8 mouse cellular contexts compared by ENCODE assay signal in the genomic region with DNA sequence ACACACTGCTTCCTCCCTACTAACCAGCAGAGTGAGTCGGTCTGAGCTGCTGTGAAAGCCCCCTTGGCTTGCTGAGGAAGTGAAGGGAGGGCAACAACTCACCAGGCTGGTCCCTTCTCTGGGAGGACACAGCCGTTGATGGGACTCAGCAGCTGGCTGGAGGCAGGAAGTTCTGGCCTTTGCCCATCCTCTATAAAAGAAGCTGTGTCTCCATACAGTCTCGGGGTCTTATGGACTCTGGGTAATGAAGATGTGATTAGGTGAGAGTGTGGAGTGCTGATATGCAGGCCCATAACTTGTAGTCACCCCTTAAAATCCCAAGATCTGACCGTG. TPM values are rescaled to one million over a fixed set of nuclear protein-coding genes. Genes with fewer than 3 reads are reported as not detected.
A peak's percentile ranks its signal among the peaks of the same experiment; 100 is the strongest.
DNase-seq lines count a peak whose midpoint lies in the region; ATAC-seq lines count a peak whose summit lies in the region.

No protein-coding gene starts in this region.

- ATAC-seq in kidney, embryonic 14.5 days (ENCODE audit: low FRiP score, low TSS enrichment): no peak
- ATAC-seq in hindbrain, embryonic 14.5 days (ENCODE audit: low FRiP score): no peak
- no peak for ATAC-seq in midbrain, embryonic 14.5 days (ENCODE audit: low FRiP score, low TSS enrichment)
- no peak for ATAC-seq in megakaryocyte progenitor cell, adult 5-6 weeks (replicated peaks; ENCODE audit: poor library complexity)

- peak overlapping the region; percentile 93 for H3K9ac ChIP-seq in kidney, embryonic 14.5 days (ENCODE audit: low read depth, low read length)
- peak overlapping the region; percentile 93 for H3K9ac ChIP-seq in hindbrain, embryonic 14.5 days
- H3K9ac ChIP-seq in midbrain, embryonic 14.5 days (replicated peaks; ENCODE audit: low read length): peak overlapping the region; percentile 93

- peak overlapping the region; percentile 82 for H3K27ac ChIP-seq in kidney, embryonic 14.5 days (ENCODE audit: low read depth, low read length)
- peak overlapping the region; percentile 87 for H3K27ac ChIP-seq in brown adipose tissue, adult 24 weeks (replicated peaks; ENCODE audit: low read depth, low read length)
- H3K27ac ChIP-seq in hindbrain, embryonic 14.5 days: peak overlapping the region; percentile 88
- peak overlapping the region; percentile 89 for H3K27ac ChIP-seq in midbrain, embryonic 14.5 days (replicated peaks; ENCODE audit: low read depth, low read length)

- WGBS in kidney, embryonic 14.5 days: 26% methylated on average over 4 of the region's 4 CpGs
- WGBS in hindbrain, embryonic 14.5 days: 29% methylated on average over 4 of the region's 4 CpGs
- WGBS in midbrain, embryonic 14.5 days: 29% methylated on average over 4 of the region's 4 CpGs

- H3K4me3 ChIP-seq in kidney, embryonic 14.5 days (ENCODE audit: low read length): peak overlapping the region; percentile 89
- H3K4me3 ChIP-seq in brown adipose tissue, adult 24 weeks (ENCODE audit: insufficient read depth, low read depth, low read length): peak overlapping the region; percentile 94
- H3K4me3 ChIP-seq in hindbrain, embryonic 14.5 days (replicated peaks; ENCODE audit: low read length): peak overlapping the region; percentile 87
- peak overlapping the region; percentile 87 for H3K4me3 ChIP-seq in midbrain, embryonic 14.5 days (replicated peaks; ENCODE audit: low read depth, low read length)

- peaks cover 4% of the 10 kb centered on the region; the same call in 1 of the 2 replicates for H3K36me3 ChIP-seq in kidney, embryonic 14.5 days (ENCODE audit: control insufficient read depth, insufficient read depth, low read length)
- H3K36me3 ChIP-seq in hindbrain, embryonic 14.5 days (replicated peaks; ENCODE audit: control insufficient read depth, insufficient read depth): peaks cover 5% of the 10 kb centered on the region
- H3K36me3 ChIP-seq in midbrain, embryonic 14.5 days (ENCODE audit: control insufficient read depth, insufficient read depth, low read length): peaks cover 7% of the 10 kb centered on the region; the same call in 1 of the 2 replicates

- H3K4me1 ChIP-seq in kidney, embryonic 14.5 days (ENCODE audit: control insufficient read depth, insufficient read depth, low read length): peaks cover 57% of the 10 kb centered on the region
- H3K4me1 ChIP-seq in brown adipose tissue, adult 24 weeks (ENCODE audit: control insufficient read depth, insufficient read depth, insufficient read length, low read length): peaks cover 41% of the 10 kb centered on the region
- H3K4me1 ChIP-seq in hindbrain, embryonic 14.5 days (replicated peaks; ENCODE audit: control insufficient read depth, insufficient read depth, low read length): peaks cover 59% of the 10 kb centered on the region
- H3K4me1 ChIP-seq in midbrain, embryonic 14.5 days (ENCODE audit: control insufficient read depth, insufficient read depth, low read length): peaks cover 42% of the 10 kb centered on the region

- DNase-seq in kidney, postnatal 25 days: no peak
- no peak for DNase-seq in hindbrain, embryonic 14.5 days (ENCODE audit: low spot score)
- no peak for DNase-seq in midbrain, embryonic 14.5 days
- no peak for DNase-seq in gastrocnemius, postnatal 4 days (ENCODE audit: low spot score in 2 of 2)
- DNase-seq in layer of hippocampus, postnatal 14 days (ENCODE audit: low spot score in 2 of 2): no peak

- no peaks in the 10 kb centered on the region for H3K27me3 ChIP-seq in kidney, embryonic 14.5 days (ENCODE audit: control insufficient read depth, insufficient read depth, low read length)
- H3K27me3 ChIP-seq in hindbrain, embryonic 14.5 days (ENCODE audit: control insufficient read depth, insufficient read depth, low read length): no peaks in the 10 kb centered on the region
- H3K27me3 ChIP-seq in midbrain, embryonic 14.5 days (ENCODE audit: control insufficient read depth, insufficient read depth, low read length): no peaks in the 10 kb centered on the region

- peak overlapping the region; percentile 95 for H3K4me2 ChIP-seq in kidney, embryonic 14.5 days (replicated peaks; ENCODE audit: low read depth, low read length)
- H3K4me2 ChIP-seq in hindbrain, embryonic 14.5 days (replicated peaks): peak overlapping the region; percentile 88
- H3K4me2 ChIP-seq in midbrain, embryonic 14.5 days (ENCODE audit: low read length): peak overlapping the region; percentile 81

- H3K9me3 ChIP-seq in kidney, embryonic 14.5 days (ENCODE audit: control insufficient read depth, low read length): no peaks in the 10 kb centered on the region
- no peaks in the 10 kb centered on the region for H3K9me3 ChIP-seq in hindbrain, embryonic 14.5 days (ENCODE audit: control insufficient read depth, low read length)
- H3K9me3 ChIP-seq in midbrain, embryonic 14.5 days (ENCODE audit: control insufficient read depth, low read length): no peaks in the 10 kb centered on the region

RNA-seq across cellular contexts. Expression of a gene that starts 0.9 kb away (rescaled TPM):
- polyA plus RNA-seq in kidney, embryonic 14.5 days (2014; fragmentation: Nextera tagmentation; extraction: Ambion mirVana): 18.1 and 19.3 TPM in 2 replicates
- 13.6 and 15.6 TPM in 2 replicates for polyA plus RNA-seq in brown adipose tissue, adult 24 weeks (2012; ENCODE audit: insufficient read depth, insufficient read length, missing spikeins)
- 21.3 and 23.2 TPM in 2 replicates for polyA plus RNA-seq in hindbrain, embryonic 14.5 days (2014; fragmentation: Nextera tagmentation; extraction: Ambion mirVana)
- 23.1 and 25.1 TPM in 2 replicates for polyA plus RNA-seq in midbrain, embryonic 14.5 days (2014; fragmentation: Nextera tagmentation; extraction: Ambion mirVana)
- total RNA-seq in megakaryocyte progenitor cell, adult 5-6 weeks (2015): 24.3 and 27.6 TPM in 2 replicates
- total RNA-seq in megakaryocyte progenitor cell, adult 5-6 weeks (2017): 14.5 and 17.1 TPM in 2 replicates
- 10 to 100 TPM; 48.5 to 52.9 TPM for total RNA-seq in gastrocnemius, postnatal 4 days (2021)
- total RNA-seq in layer of hippocampus, postnatal 14 days (2021): 100 to 1,000 TPM; 164 to 177 TPM

RNA-seq across cellular contexts. Expression of a gene that starts 4.8 kb away (rescaled TPM):
- 6.8 and 8.6 TPM in 2 replicates for polyA plus RNA-seq in kidney, embryonic 14.5 days (2014; fragmentation: Nextera tagmentation; extraction: Ambion mirVana)
- polyA plus RNA-seq in brown adipose tissue, adult 24 weeks (2012; ENCODE audit: insufficient read depth, insufficient read length, missing spikeins): 1.2 and 1.6 TPM in 2 replicates
- 44.5 and 45.0 TPM in 2 replicates for polyA plus RNA-seq in hindbrain, embryonic 14.5 days (2014; fragmentation: Nextera tagmentation; extraction: Ambion mirVana)
- polyA plus RNA-seq in midbrain, embryonic 14.5 days (2014; fragmentation: Nextera tagmentation; extraction: Ambion mirVana): 42.6 and 43.7 TPM in 2 replicates
- 10.0 and 10.4 TPM in 2 replicates for total RNA-seq in megakaryocyte progenitor cell, adult 5-6 weeks (2015)
- total RNA-seq in megakaryocyte progenitor cell, adult 5-6 weeks (2017): 5.7 and 6.0 TPM in 2 replicates
- total RNA-seq in gastrocnemius, postnatal 4 days (2021): 10 to 100 TPM; 13.0 to 13.8 TPM
- total RNA-seq in layer of hippocampus, postnatal 14 days (2021): 100 to 1,000 TPM; 122 TPM

RNA-seq across cellular contexts. Expression of a gene that starts 20.6 kb away (rescaled TPM):
- 1.4 and 2.6 TPM in 2 replicates for polyA plus RNA-seq in kidney, embryonic 14.5 days (2014; fragmentation: Nextera tagmentation; extraction: Ambion mirVana)
- 13.4 and 16.1 TPM in 2 replicates for polyA plus RNA-seq in brown adipose tissue, adult 24 weeks (2012; ENCODE audit: insufficient read depth, insufficient read length, missing spikeins)
- 1.7 and 2.7 TPM in 2 replicates for polyA plus RNA-seq in hindbrain, embryonic 14.5 days (2014; fragmentation: Nextera tagmentation; extraction: Ambion mirVana)
- polyA plus RNA-seq in midbrain, embryonic 14.5 days (2014; fragmentation: Nextera tagmentation; extraction: Ambion mirVana): 1.8 and 2.0 TPM in 2 replicates
- total RNA-seq in megakaryocyte progenitor cell, adult 5-6 weeks (2015): 3.2 and 3.4 TPM in 2 replicates
- 3.6 and 4.6 TPM in 2 replicates for total RNA-seq in megakaryocyte progenitor cell, adult 5-6 weeks (2017)
- 1 to 10 TPM; 1.2 to 2.5 TPM for total RNA-seq in gastrocnemius, postnatal 4 days (2021)
- 1 to 10 TPM; 1.9 to 2.4 TPM for total RNA-seq in layer of hippocampus, postnatal 14 days (2021)

RNA-seq across cellular contexts. Expression of a gene that starts 21.5 kb away (rescaled TPM):
- polyA plus RNA-seq in kidney, embryonic 14.5 days (2014; fragmentation: Nextera tagmentation; extraction: Ambion mirVana): 36.9 and 37.4 TPM in 2 replicates
- 7.7 and 8.4 TPM in 2 replicates for polyA plus RNA-seq in brown adipose tissue, adult 24 weeks (2012; ENCODE audit: insufficient read depth, insufficient read length, missing spikeins)
- polyA plus RNA-seq in hindbrain, embryonic 14.5 days (2014; fragmentation: Nextera tagmentation; extraction: Ambion mirVana): 13.3 and 15.1 TPM in 2 replicates
- 11.7 and 12.0 TPM in 2 replicates for polyA plus RNA-seq in midbrain, embryonic 14.5 days (2014; fragmentation: Nextera tagmentation; extraction: Ambion mirVana)
- 1.7 and 2.0 TPM in 2 replicates for total RNA-seq in megakaryocyte progenitor cell, adult 5-6 weeks (2015)
- total RNA-seq in megakaryocyte progenitor cell, adult 5-6 weeks (2017): 1.7 and 8.2 TPM in 2 replicates
- 10 to 100 TPM; 14.8 to 15.0 TPM for total RNA-seq in gastrocnemius, postnatal 4 days (2021)
- total RNA-seq in layer of hippocampus, postnatal 14 days (2021): 1 to 10 TPM; 5.8 to 6.7 TPM

RNA-seq across cellular contexts. Expression of a gene that starts 24.7 kb away (rescaled TPM):
- polyA plus RNA-seq in kidney, embryonic 14.5 days (2014; fragmentation: Nextera tagmentation; extraction: Ambion mirVana): not detected in 2 replicates
- polyA plus RNA-seq in brown adipose tissue, adult 24 weeks (2012; ENCODE audit: insufficient read depth, insufficient read length, missing spikeins): not detected in 2 replicates
- not detected in 2 replicates for polyA plus RNA-seq in hindbrain, embryonic 14.5 days (2014; fragmentation: Nextera tagmentation; extraction: Ambion mirVana)
- not detected in 2 replicates for polyA plus RNA-seq in midbrain, embryonic 14.5 days (2014; fragmentation: Nextera tagmentation; extraction: Ambion mirVana)
- total RNA-seq in megakaryocyte progenitor cell, adult 5-6 weeks (2015): 0.32 TPM in 1 of 2 replicates, not detected in the other
- 0.41 and 1.2 TPM in 2 replicates for total RNA-seq in megakaryocyte progenitor cell, adult 5-6 weeks (2017)
- not detected for total RNA-seq in gastrocnemius, postnatal 4 days (2021)
- total RNA-seq in layer of hippocampus, postnatal 14 days (2021): not detected
